Mouse (Mus musculus): ENCODE measurements around the gene Nat8f4. TPM values are rescaled to one million over a fixed set of nuclear protein-coding genes. Genes with fewer than 3 reads are reported as not detected.

Gene Nat8f4
- total and polyA plus RNA-seq, 2 experiments from 2014 or later: 5.9 to 6.7 TPM

DNA sequence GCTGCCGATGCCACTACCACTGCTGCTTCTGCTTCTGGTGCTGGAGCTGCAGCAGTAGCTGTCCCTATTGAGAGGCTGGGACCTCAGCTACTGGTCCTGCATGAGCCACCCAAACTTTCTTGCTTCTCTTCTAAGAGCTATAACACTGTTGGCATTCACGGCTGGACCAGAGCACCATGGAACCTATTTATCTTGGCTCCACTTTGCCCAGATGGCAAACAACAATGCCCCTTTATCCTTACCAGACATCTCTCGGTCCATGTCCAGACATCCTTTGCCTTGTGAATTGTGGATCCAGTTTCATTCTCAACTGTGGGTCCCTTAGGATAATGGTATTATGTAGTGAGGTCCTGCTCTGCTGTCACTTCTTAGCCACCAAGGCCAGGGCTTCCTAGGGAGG, 43.4 kb downstream of the Nat8f4 start:
- H3K27ac ChIP-seq: no peak overlapping the region
- H3K9ac ChIP-seq (replicated peaks; ENCODE audit: low read length): no peak overlapping the region
- no peaks in the 10 kb centered on the region for H3K27me3 ChIP-seq (ENCODE audit: insufficient read depth, low read length)
- no peaks in the 10 kb centered on the region for H3K4me1 ChIP-seq (ENCODE audit: insufficient read depth, low read length)
- WGBS: 71% methylated on average over 3 of the region's 3 CpGs
- no peak for DNase-seq (ENCODE audit: low spot score)
- H3K9me3 ChIP-seq (ENCODE audit: low read length): no peaks in the 10 kb centered on the region
- no peak for TF ChIP-seq CTCF (IDR thresholded peaks at IDR 0.05; ENCODE audit: low read depth)
- no peak overlapping the region for H3K4me2 ChIP-seq (ENCODE audit: low read depth, low read length)
- no peak overlapping the region for H3K4me3 ChIP-seq (ENCODE audit: low read length)
- no peak for ATAC-seq
- no peaks in the 10 kb centered on the region for H3K36me3 ChIP-seq (ENCODE audit: insufficient read depth, low read length)

DNA sequence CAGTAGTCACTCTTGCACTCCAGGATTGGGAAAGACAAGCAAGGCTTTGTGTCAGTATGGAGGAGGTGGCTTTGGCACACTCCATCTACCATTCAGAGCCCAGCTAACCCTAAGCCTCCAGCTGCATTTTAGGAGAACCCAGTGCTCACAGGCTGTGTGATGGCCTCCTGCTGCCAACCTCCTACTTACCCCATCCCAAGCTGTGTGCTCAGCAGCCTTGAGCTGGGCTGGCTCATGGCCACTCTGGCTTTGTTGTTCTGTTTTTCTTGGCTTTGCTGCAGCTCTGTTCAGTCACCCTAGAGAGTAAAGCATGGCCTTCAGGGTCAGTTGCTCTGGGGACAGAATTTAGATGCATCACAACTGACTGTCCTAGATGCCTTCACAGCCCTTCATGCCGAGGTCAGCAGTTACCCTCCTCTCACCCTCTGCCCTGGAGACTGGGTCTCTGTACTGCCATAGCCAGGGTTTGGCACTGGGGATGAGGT, 48.4 kb downstream of the Nat8f4 start:
- 43% methylated on average over 1 of the region's 1 CpGs for WGBS
- H3K36me3 ChIP-seq (ENCODE audit: insufficient read depth, low read length): no peaks in the 10 kb centered on the region
- peak; percentile 97 for ATAC-seq

DNA sequence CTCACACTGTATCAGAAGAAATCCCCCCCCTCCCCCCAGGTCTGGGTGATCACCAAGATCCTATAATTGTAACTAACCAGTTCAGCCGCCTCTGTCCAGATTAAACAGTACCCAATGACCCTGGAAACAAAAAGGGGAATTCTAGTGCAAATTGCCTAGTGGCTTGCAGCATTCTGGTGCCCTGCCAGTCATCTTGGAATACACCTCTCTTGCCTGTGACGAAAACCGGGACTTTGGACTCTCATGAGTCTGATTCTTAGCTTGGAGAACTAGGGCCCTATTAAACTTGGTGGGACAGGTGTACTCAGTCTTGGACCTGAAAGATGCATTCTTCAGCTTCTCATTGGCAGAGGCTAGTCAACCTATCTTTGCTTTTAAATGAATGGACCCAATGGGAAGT, 51.2 kb downstream of the Nat8f4 start:
- no peak overlapping the region for H3K27ac ChIP-seq
- H3K4me1 ChIP-seq (ENCODE audit: insufficient read depth, low read length): no peaks in the 10 kb centered on the region
- ATAC-seq: no peak
- no peaks in the 10 kb centered on the region for H3K9me3 ChIP-seq (ENCODE audit: low read length)
- H3K9ac ChIP-seq (replicated peaks; ENCODE audit: low read length): no peak overlapping the region
- no peak for TF ChIP-seq CTCF (IDR thresholded peaks at IDR 0.05; ENCODE audit: low read depth)
- no peak overlapping the region for H3K4me2 ChIP-seq (ENCODE audit: low read depth, low read length)
- WGBS: 75% methylated on average over 3 of the region's 3 CpGs
- H3K36me3 ChIP-seq (ENCODE audit: insufficient read depth, low read length): no peaks in the 10 kb centered on the region
- no peak overlapping the region for H3K4me3 ChIP-seq (ENCODE audit: low read length)
- DNase-seq (ENCODE audit: low spot score): no peak
- H3K27me3 ChIP-seq (ENCODE audit: insufficient read depth, low read length): no peaks in the 10 kb centered on the region

More for the DNA sequence above, 48.4 kb downstream of the Nat8f4 start:
- no peaks in the 10 kb centered on the region for H3K27me3 ChIP-seq (ENCODE audit: insufficient read depth, low read length)
- no peaks in the 10 kb centered on the region for H3K9me3 ChIP-seq (ENCODE audit: low read length)
- H3K9ac ChIP-seq (replicated peaks; ENCODE audit: low read length): no peak overlapping the region
- peak overlapping the region; percentile 56; the same call in 1 of the 2 replicates for H3K27ac ChIP-seq
- H3K4me3 ChIP-seq (ENCODE audit: low read length): no peak overlapping the region
- no peak overlapping the region for H3K4me2 ChIP-seq (ENCODE audit: low read depth, low read length)
- DNase-seq (ENCODE audit: low spot score): peak; percentile 68
- TF ChIP-seq CTCF (IDR thresholded peaks at IDR 0.05; ENCODE audit: low read depth): no peak
- no peaks in the 10 kb centered on the region for H3K4me1 ChIP-seq (ENCODE audit: insufficient read depth, low read length)

DNA sequence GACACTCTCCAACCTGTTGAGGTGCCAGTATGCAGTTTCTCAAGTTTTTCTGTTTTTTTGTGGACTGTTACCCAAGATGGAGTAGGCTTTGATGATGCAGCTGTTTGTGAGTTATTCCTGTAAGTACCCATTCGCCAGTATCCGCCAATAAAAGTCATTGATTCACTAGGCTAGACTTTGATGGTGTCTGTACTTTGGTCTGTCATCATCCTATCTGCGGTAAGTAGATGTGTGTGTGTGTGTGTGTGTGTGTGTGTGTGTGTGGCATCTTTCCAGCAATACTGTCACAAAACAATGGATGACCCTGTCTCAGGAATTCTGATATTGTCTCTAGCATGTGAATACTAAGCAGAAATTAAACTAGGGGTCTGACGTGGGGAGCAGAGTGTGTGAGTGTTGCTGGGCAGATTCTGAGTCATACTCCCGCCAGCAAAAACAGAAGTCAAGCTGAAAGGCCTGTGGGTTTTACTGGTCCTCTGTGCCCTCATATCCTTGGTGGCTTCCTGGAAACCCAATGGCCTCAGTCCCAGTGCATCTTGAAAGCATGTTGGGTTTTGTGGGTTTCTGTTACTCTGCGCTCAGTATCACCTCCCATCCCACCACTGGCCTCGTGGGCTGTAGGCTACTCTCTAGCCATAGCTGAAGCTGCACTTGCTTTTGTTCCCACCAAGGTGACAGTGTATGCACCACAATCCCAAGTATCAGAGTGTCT, 53.5 kb downstream of the Nat8f4 start:
- WGBS: 83% methylated on average over 7 of the region's 7 CpGs

DNA sequence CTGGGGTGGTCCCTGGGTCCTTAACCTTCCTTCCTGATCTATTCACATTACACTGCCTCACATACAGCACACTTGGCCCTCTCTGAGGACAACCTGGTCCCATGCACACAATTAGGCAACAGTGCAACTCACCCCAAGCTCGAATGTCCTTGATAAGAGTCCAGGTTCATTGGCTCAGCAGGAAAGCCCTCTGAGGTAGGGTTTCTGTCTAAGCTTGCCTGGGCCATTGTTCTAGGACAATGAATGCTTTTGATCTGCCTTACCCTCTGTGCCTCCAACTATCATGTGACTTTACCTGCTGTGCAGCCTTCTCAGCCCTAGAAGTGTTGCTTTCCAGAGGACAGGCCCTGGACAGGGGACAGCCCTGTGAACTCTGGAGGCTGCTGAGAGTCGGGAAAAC, 55.4 kb downstream of the Nat8f4 start:
- H3K9me3 ChIP-seq (ENCODE audit: low read length): no peaks in the 10 kb centered on the region
- no peaks in the 10 kb centered on the region for H3K36me3 ChIP-seq (ENCODE audit: insufficient read depth, low read length)
- no peak overlapping the region for H3K9ac ChIP-seq (replicated peaks; ENCODE audit: low read length)
- DNase-seq (ENCODE audit: low spot score): no peak
- no peak overlapping the region for H3K4me3 ChIP-seq (ENCODE audit: low read length)
- no peaks in the 10 kb centered on the region for H3K27me3 ChIP-seq (ENCODE audit: insufficient read depth, low read length)
- no peak for ATAC-seq
- no peak for TF ChIP-seq CTCF (IDR thresholded peaks at IDR 0.05; ENCODE audit: low read depth)
- 21% methylated on average over 2 of the region's 2 CpGs for WGBS
- no peaks in the 10 kb centered on the region for H3K4me1 ChIP-seq (ENCODE audit: insufficient read depth, low read length)
- no peak overlapping the region for H3K27ac ChIP-seq
- no peak overlapping the region for H3K4me2 ChIP-seq (ENCODE audit: low read depth, low read length)

More for the DNA sequence above, 53.5 kb downstream of the Nat8f4 start:
- Histone ChIP-seq H3K27me3 (ENCODE audit: insufficient read depth, low read length) (no peaks in the 10 kb centered on the region), H3K36me3 (ENCODE audit: insufficient read depth, low read length) (no peaks in the 10 kb centered on the region), H3K4me3 (ENCODE audit: low read length) (no peak overlapping the region), H3K4me2 (ENCODE audit: low read depth, low read length) (no peak overlapping the region), H3K9me3 (ENCODE audit: low read length) (no peaks in the 10 kb centered on the region), H3K9ac (replicated peaks; ENCODE audit: low read length) (no peak overlapping the region), H3K4me1 (ENCODE audit: insufficient read depth, low read length) (no peaks in the 10 kb centered on the region), H3K27ac (no peak overlapping the region)
- DNase-seq (ENCODE audit: low spot score): no peak
- ATAC-seq: no peak
- no peak for TF ChIP-seq CTCF (IDR thresholded peaks at IDR 0.05; ENCODE audit: low read depth)

Other genes starting within 250 kb of the Nat8f4 start
- gene Nat8f7, start 191.7 kb downstream of the Nat8f4 start, total RNA-seq (2014; rRNA removed): 0.58 TPM in 1 of 2 replicates, not detected in the other
- 0.21 TPM in 1 of 2 replicates, not detected in the other for gene Nat8f7, start 191.7 kb downstream of the Nat8f4 start, polyA plus RNA-seq (2015; fragmentation: Nextera tagmentation; extraction: Ambion mirVana)
- not detected in 2 replicates for gene Nat8f3, start 139.1 kb downstream of the Nat8f4 start, total RNA-seq (2014; rRNA removed)
- gene Nat8f3, start 139.1 kb downstream of the Nat8f4 start, polyA plus RNA-seq (2015; fragmentation: Nextera tagmentation; extraction: Ambion mirVana): 0.15 and 0.23 TPM in 2 replicates
- gene Nat8f6, start 83.9 kb downstream of the Nat8f4 start, total RNA-seq (2014; rRNA removed): 0.29 TPM in 1 of 2 replicates, not detected in the other
- gene Nat8f6, start 83.9 kb downstream of the Nat8f4 start, polyA plus RNA-seq (2015; fragmentation: Nextera tagmentation; extraction: Ambion mirVana): not detected in 2 replicates
- gene Nat8f5, start 83.9 kb downstream of the Nat8f4 start, total RNA-seq (2014; rRNA removed): 0.72 and 1.9 TPM in 2 replicates
- gene Nat8f5, start 83.9 kb downstream of the Nat8f4 start, polyA plus RNA-seq (2015; fragmentation: Nextera tagmentation; extraction: Ambion mirVana): 0.54 and 0.73 TPM in 2 replicates
- gene Nat8, start 72.8 kb downstream of the Nat8f4 start, total RNA-seq (2014; rRNA removed): not detected in 2 replicates
- 0.64 and 0.74 TPM in 2 replicates for gene Nat8, start 72.8 kb downstream of the Nat8f4 start, polyA plus RNA-seq (2015; fragmentation: Nextera tagmentation; extraction: Ambion mirVana)
- gene Nat8f2, start 35.7 kb downstream of the Nat8f4 start, total RNA-seq (2014; rRNA removed): not detected in 2 replicates
- not detected in 2 replicates for gene Nat8f2, start 35.7 kb downstream of the Nat8f4 start, polyA plus RNA-seq (2015; fragmentation: Nextera tagmentation; extraction: Ambion mirVana)
- gene Tprkb, start 7.0 kb upstream of the Nat8f4 start, total RNA-seq (2014; rRNA removed): 33.0 and 56.6 TPM in 2 replicates
- gene Tprkb, start 7.0 kb upstream of the Nat8f4 start, polyA plus RNA-seq (2015; fragmentation: Nextera tagmentation; extraction: Ambion mirVana): 61.4 and 63.6 TPM in 2 replicates
- gene Nat8f1, start 10.8 kb upstream of the Nat8f4 start, total RNA-seq (2014; rRNA removed): 15.8 and 62.8 TPM in 2 replicates
- gene Nat8f1, start 10.8 kb upstream of the Nat8f4 start, polyA plus RNA-seq (2015; fragmentation: Nextera tagmentation; extraction: Ambion mirVana): 20.7 and 20.8 TPM in 2 replicates
- 57.9 and 60.6 TPM in 2 replicates for gene Dusp11, start 56.8 kb upstream of the Nat8f4 start, total RNA-seq (2014; rRNA removed)
- 31.6 TPM in 2 replicates for gene Dusp11, start 56.8 kb upstream of the Nat8f4 start, polyA plus RNA-seq (2015; fragmentation: Nextera tagmentation; extraction: Ambion mirVana)
- not detected in 2 replicates for gene Figla, start 111.3 kb upstream of the Nat8f4 start, total RNA-seq (2014; rRNA removed)
- not detected in 2 replicates for gene Figla, start 111.3 kb upstream of the Nat8f4 start, polyA plus RNA-seq (2015; fragmentation: Nextera tagmentation; extraction: Ambion mirVana)
- gene Add2, start 123.8 kb upstream of the Nat8f4 start, total RNA-seq (2014; rRNA removed): 132 and 149 TPM in 2 replicates
- gene Add2, start 123.8 kb upstream of the Nat8f4 start, polyA plus RNA-seq (2015; fragmentation: Nextera tagmentation; extraction: Ambion mirVana): 84.6 and 90.0 TPM in 2 replicates

All from hindbrain, postnatal 0 days (tissue).